Mouse (Mus musculus) brain, embryonic 14.5 days (tissue): ENCODE results near the gene Ugt1a8.

ENCODE experiments used
- CTCF ChIP-seq: fragments of 200-500 bp; IDR thresholded peaks from 2 replicates; pipeline ENCODE4 v1.5.1; 2012; ENCODE audit warnings: inconsistent platforms, mild to moderate bottlenecking, moderate library complexity, borderline replicate concordance; ENCODE audit not compliant: insufficient read depth, insufficient read length; ENCODE audit errors: extremely low read depth
- POLR2A ChIP-seq: fragments of 200-500 bp; IDR thresholded peaks from 2 replicates; pipeline ENCODE4 v1.6.1; 2012; ENCODE audit warnings: mild to moderate bottlenecking, inconsistent platforms, borderline replicate concordance; ENCODE audit not compliant: poor library complexity, insufficient read depth, insufficient read length, severe bottlenecking; ENCODE audit errors: extremely low read depth

- TF ChIP-seq POLR2A (no peak), CTCF (no peak)
These were observed 176.2 kb downstream of the Ugt1a8 start for GRCm38 (mm10) chr1:88263778-88264177.
